Mouse (Mus musculus): Measurements from ENCODE around the gene Pex5.

The Pex5 gene

DNA sequence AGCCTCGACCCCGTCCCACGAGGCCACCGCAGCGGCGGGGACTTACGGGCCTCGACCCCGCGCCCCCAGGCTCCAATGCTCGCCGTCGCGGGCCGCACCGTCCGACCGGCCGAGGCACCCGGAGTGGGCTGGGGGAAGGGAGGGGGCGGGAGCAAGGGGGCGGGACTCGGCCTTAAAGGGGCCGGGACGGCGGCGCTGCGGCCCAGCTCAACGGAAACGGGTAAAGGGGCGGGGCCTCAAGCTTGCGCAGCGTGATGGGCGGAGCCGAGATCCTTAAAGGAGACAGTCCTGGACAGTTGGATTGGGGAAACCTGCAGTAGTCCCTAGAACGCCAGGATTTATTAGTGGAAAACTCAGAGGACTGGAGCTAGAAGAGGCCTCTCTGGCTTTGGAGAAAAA lies at the start of gene Pex5:
TSS of gene Pex5 (minus strand) at position 141 of the 399 bp plus-strand sequence.
- DNase-seq (ENCODE audit: low spot score), result peak; percentile 90

DNA sequence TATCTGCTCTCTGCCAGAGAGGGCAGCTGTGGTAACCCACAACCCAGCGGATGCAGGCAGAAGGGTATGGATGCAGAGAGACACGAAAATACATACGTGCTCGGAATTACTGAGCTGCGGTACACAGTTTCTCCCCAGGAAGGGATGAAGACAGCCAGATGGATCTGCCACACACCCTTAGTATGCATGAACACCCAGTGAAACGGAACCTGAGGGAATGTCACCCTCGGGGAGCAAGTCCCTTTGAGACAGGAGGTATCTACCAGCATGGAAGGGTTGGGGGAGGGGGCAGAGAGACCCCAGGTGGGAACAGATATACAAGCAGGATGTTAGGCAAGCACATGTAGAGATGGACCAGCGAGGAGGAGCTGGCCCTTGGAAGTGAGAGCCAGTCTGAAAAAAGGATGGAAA lies 49.0 kb upstream of the Pex5 start:
- no peak for DNase-seq (ENCODE audit: low spot score)

DNA sequence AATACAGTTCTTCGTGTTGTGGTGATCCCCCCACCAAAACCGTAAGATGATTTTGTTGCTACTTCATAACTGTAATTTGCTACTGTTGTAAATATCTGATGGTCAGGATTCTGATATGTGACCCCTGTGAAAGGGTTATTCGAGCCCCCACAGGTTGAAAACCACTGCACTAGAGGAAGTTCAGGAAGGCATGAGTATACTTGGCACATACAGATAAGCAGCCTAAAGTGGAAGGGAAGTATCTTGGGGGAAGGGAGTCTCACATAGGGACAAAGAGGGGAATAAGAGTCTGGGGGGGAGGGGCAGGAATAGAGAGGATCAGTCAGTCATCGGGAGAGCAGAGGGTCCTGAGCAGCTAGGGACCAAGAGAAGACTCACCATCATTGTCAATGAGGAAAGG lies 44.5 kb upstream of the Pex5 start:
- no peak for DNase-seq (ENCODE audit: low spot score)

DNA sequence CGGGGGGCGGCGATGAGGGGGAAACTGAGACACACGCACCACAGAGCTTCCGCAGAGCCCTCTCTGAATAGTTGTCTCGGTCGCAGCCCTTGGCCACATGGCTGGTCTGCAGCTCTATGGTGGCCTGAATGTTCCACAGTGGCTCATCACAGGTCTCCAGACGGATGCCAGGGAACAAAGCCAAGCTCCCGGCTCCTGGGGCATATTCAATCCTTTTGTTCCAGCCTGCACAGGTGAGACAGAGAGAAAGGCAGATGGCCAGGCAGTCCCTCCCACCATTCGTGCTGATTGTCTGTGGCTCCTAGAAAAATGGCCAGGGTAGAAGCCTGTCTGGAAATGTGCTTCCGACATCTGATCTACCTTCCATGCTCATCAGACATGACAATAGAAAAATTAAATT lies 43.6 kb upstream of the Pex5 start:
- DNase-seq (ENCODE audit: low spot score), result no peak

GRCm38 (mm10) chr6:124457827-124458226 lies 43.0 kb upstream of the Pex5 start:
- DNase-seq (ENCODE audit: low spot score), result no peak

DNA sequence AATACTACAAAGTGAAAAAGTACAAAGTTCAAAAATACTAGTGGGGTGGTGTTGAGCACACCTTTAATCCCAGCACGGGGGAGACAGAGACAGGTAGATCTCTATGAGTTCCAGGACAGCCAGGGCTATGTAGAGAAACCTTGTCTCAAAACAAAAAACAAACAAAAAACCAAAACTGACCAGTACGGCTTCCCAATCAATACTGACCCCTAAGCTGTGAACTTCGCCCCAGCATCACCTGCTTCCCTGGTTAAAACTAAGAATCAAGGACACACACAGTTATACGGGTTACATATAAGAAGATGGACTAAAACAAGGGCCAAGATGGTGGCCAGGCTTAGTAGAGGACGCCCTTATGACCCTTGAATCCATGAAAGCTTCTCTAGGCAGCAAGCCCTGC lies 41.4 kb upstream of the Pex5 start:
- no peak for DNase-seq (ENCODE audit: low spot score)

DNA sequence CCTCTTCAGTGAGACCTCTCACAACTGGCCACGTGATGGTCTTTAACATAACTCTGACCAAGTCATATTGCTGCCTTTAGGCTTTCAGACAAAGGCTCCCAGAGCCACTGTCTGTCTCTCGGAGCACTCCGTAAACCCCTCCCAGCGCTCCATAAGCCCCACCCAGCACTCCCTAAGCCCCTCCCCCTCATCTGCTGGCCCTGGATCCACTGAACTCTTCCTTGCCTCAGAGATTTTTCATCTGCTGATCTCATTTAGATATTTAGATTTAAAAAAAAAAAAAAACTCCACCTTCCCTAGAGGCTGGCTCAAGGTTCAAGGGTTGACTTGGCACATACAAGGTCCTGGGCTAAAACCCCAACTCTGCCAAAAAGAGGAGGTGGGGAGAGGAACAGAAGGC lies 38.9 kb upstream of the Pex5 start:
- DNase-seq (ENCODE audit: low spot score), result no peak

- DNase-seq (ENCODE audit: low spot score), result no peak
Observed at GRCm38 (mm10) chr6:124451995-124452394, 37.1 kb upstream of the Pex5 start.

- no peak for DNase-seq (ENCODE audit: low spot score)
Observed at GRCm38 (mm10) chr6:124449668-124450383, 35.0 kb upstream of the Pex5 start.

DNA sequence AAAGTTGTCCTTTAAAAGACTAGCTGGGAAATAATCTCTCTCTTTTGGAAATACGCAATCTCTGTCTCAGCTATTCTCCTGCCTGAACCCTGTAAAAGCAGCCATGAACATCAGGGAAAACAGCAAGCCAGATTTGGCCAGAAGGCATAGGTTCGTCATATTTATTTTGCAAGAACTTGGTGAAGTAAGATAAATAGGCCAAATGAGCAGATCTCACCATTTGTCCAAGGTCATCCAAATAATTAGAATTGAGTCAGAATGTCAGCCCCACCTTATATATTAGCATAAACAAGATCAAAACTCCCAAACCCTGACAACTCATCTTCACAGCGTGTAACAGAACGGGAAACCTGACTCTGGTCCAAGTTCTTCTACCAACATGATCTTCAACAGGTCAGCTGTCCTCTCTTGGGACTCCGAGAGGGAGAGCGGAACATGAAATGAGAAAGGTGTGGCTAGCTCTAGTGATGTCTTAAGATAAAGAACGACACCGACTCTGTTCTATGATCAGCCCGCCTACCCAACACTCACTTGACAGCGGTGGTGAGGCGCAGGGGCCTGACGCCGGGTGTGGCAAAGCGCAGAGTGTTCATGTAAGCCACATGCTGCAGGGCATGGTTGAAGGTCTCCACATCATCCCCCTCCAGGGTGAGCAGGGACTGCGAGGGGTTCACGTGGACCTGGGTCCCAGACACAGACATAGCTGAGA lies 34.2 kb upstream of the Pex5 start:
- no peak for DNase-seq (ENCODE audit: low spot score)

DNA sequence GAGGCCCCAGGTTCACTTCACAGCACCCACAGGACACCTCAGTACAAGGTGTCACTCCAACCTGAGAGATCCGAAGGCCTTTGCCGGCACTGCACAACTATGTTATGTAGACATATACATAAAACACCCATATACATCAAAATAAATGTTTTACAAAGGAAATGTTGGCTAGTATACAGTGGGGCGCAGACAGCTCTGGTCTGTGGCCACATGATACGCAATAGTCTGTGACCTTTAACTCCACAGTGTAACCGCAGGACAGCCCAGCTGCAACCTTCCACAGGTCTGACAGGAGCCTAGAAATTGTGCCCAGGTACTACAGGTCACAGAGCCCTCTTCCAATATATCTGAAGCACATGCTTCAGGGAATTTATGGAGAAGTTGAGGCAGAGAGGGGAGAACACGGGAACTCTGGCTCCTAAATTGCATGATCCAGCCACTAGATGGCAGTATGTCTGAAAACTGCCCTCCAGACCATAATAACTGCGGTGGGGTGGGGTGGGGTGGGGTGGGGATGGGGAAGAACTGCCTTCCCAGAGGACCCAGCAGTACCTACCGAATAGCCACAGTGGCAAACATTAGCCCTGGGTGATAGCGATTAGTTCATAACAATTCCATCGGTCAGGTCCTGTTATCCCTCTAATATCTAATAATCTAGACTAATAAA lies 33.5 kb upstream of the Pex5 start:
- no peak for DNase-seq (ENCODE audit: low spot score)

DNA sequence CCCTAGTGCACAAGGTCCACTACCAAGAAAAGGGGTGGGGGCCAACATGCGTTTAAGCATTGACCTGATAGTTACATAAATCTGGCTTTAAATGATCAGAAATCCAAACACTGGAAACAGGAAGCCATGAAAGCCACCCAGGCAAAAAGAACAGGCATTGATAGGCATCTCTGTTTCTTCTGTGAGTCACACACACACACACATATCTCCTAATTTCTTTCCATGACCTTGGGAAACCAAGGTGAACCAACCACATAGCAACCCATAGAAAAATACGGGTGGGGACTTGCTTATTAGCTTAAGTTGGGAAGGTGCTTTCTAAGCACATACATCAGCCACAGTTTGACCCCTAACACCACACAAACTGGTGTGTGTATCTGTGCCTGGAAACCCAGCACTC lies 32.5 kb upstream of the Pex5 start:
- no peak for DNase-seq (ENCODE audit: low spot score)

DNA sequence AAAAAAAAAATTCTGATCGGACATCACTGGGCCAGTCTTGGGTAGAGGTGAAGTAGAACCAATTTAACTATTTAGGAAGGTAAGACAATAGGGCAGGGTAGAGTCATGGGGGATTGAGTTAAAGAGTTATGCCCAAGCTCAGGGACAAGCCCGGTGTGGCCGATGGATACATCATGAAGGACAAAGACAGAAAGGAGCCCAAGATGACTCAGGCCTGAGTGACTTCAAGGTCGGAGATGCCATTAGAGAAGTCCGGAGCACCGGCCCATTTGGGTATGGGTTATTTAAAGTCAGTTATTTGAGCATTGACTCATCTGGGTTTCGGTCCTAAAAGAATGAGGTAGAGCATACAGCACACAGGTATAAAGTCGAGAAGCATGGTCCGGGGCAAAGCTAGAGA lies 31.6 kb upstream of the Pex5 start:
- DNase-seq (ENCODE audit: low spot score), result no peak

GRCm38 (mm10) chr6:124446024-124446423 lies 31.2 kb upstream of the Pex5 start:
- no peak for DNase-seq (ENCODE audit: low spot score)

GRCm38 (mm10) chr6:124443338-124443737 lies 28.5 kb upstream of the Pex5 start:
- DNase-seq (ENCODE audit: low spot score), result no peak

- no peak for DNase-seq (ENCODE audit: low spot score)
Observed at GRCm38 (mm10) chr6:124436245-124436644, 21.4 kb upstream of the Pex5 start.

GRCm38 (mm10) chr6:124435173-124435572 lies 20.3 kb upstream of the Pex5 start:
- DNase-seq (ENCODE audit: low spot score), result no peak

GRCm38 (mm10) chr6:124433688-124434324 lies 18.9 kb upstream of the Pex5 start:
- no peak for DNase-seq (ENCODE audit: low spot score)

- no peak for DNase-seq (ENCODE audit: low spot score)
Observed at GRCm38 (mm10) chr6:124430784-124431495, 16.1 kb upstream of the Pex5 start.

DNA sequence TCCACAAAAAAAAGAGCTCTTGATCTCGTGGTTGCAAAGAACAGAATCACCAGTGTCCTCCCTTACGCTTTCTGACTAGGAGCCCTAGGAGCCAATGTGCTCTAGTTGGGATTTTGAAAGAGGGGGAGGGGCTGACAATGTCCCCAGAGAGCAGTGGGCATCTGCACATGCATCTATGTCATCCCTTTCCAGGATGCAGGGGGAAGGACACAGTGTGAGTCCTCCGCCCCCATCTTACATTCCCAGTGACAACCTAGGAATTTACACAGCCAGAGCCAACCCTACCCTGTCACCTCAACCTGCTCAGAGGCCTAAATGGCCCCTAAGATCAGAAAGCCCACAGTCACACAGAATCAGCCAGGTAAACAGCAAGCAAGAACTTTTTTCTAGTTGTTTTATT lies 15.5 kb upstream of the Pex5 start:
- DNase-seq (ENCODE audit: low spot score), result no peak

DNA sequence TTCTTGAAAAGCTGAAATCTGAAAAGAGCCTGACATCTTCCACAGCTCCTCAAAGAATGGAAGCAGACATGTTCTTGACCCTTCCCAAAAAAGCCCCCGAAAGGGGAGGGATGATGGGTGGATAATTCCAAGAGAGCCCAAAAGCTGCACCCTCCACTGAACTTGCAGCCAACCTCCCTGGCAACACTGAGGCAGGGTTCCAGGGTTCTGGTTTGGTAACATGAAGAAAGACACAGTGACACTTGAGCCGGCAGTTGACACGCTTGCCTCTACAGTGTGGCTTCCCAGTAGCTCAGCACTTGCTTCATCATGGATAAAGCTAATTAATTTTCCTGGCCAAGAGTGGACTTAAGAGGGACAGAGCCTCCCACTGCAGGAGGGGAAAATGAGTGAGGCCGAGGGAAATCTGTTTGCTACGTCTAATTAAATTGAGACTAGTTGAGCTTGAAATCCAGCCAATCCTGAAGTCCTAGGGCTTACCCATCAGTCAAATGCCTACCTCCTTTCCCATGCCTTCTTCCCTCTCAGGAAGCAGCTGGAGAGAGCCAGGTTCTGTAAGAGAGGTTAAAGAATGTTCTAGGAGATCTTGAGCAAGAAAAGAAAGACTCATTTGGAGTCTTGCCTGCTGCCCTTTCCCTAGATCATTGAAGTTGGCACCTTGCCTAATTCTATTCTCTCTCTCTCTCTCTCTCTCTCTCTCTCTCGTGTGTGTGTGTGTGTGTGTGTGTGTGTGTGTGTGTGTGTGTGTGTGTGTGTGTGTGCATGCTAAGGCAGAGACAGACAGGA lies 13.1 kb upstream of the Pex5 start:
- no peak for DNase-seq (ENCODE audit: low spot score)

All from ovary, postnatal 14 days (tissue).